Mouse (Mus musculus) bone marrow macrophage, adult 2 months (primary cell): ENCODE results near the gene Zyg11b.

Experiments
- CTCF ChIP-seq: IDR thresholded peaks from 2 replicates; pipeline ENCODE4 v1.5.1; 2012; ENCODE audit warnings: low read depth, mild to moderate bottlenecking, low read length, moderate library complexity
- POLR2A ChIP-seq: IDR thresholded peaks from 2 replicates; pipeline ENCODE4 v1.6.1; 2012; ENCODE audit warnings: mild to moderate bottlenecking, low read depth, low read length, borderline replicate concordance

GRCm38 (mm10) chr4:108320627-108321380 lies 19.9 kb upstream of the Zyg11b start:
- no peak for TF ChIP-seq CTCF
- no peak for TF ChIP-seq POLR2A
